Mouse (Mus musculus): ENCODE measurements around the gene Olfr1386. TPM values are rescaled to one million over a fixed set of nuclear protein-coding genes. Genes with fewer than 3 reads are reported as not detected.

Gene Olfr1386
- not detected for polyA plus RNA-seq (2014; fragmentation: Illumina TruSeq; extraction: RNeasy Lipid Tissue Mini Kit (QIAGEN cat#74804); ENCODE audit: low read depth, low replicate concordance)

DNA sequence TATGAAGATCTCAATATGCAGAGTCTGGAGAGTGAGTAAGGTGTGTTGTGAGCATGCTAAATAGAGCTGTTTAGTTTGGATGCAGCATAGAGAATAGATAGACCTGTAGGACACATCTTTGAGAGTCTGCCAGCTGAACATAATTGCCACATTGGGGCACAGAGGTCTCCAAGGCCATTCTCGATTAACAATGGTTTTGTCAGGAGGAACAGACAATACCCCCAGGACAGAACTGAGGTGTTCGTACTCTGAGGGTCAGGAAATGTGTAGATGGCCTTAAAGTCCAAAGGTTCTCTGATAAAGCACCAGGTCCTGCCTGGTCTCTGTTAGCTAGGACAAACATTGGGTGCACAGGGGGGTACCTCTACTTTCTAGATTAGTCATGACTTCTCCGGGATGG, at the start of gene Olfr1386:
Gene Olfr1386, plus strand, starts transcription at position 301 of the 400 bp plus-strand sequence.

GRCm38 (mm10) chr11:49422767-49423166, 42.1 kb upstream of the Olfr1386 start, which contains the start of gene Olfr1389:
Gene Olfr1389 (plus strand): TSS chr11:49423067.

GRCm38 (mm10) chr11:49436411-49436810, 28.4 kb upstream of the Olfr1386 start, which contains the start of gene Olfr1388:
Gene Olfr1388 (plus strand): TSS chr11:49436624.

GRCm38 (mm10) chr11:49455043-49455442, 9.8 kb upstream of the Olfr1386 start, which contains the start of gene Olfr1387:
Gene Olfr1387 (plus strand): TSS chr11:49455343.

DNA sequence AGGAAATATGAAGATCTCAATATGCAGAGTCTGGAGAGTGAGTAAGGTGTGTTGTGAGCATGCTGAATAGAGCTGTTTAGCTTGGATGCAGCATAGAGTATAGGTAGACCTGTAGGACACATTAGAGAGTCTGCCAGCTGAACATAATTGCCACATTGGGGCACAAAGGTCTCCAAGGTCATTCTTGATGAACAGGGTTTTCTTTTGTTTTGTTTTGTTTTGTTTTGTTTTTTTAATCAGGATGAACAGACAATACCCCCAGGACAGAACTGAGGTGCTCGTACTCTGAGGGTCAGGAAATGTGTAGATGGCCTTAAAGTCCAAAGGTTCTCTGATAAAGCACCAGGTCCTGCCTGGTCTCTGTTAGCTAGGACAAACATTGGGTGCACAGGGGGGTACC, 23.9 kb downstream of the Olfr1386 start, which contains the start of gene Olfr1385:
Gene Olfr1385, plus strand, starts transcription at position 301 of the 400 bp plus-strand sequence.

DNA sequence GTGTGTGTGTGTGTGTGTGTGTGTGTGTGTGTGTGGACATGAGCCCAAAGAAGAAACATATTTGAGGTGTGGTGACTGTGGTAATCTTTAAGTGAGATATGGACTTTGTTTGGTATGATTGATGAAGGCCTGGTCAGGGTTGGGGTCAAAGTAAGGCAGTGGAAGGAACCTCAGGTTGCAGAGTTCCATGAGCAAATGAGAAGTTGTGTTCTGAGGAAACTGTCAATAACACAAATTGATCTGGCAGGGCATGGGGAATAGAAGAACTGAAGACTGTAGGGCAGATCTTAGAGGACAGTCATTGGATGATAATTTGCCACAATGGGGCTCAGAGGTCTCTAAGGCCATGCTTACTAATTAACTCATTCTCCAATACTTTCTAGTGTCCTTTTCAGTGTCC, 54.5 kb downstream of the Olfr1386 start, which contains the start of gene Olfr1383:
Gene Olfr1383, plus strand, starts transcription at position 301 of the 400 bp plus-strand sequence.

Other genes starting within 250 kb of the Olfr1386 start
- 21.6 TPM for gene Mgat1, start 220.9 kb upstream of the Olfr1386 start, polyA plus RNA-seq (2014; fragmentation: Illumina TruSeq; extraction: RNeasy Lipid Tissue Mini Kit (QIAGEN cat#74804); ENCODE audit: low read depth, low replicate concordance)
- gene Olfr1393, start 186.7 kb upstream of the Olfr1386 start, polyA plus RNA-seq (2014; fragmentation: Illumina TruSeq; extraction: RNeasy Lipid Tissue Mini Kit (QIAGEN cat#74804); ENCODE audit: low read depth, low replicate concordance), result not detected
- gene Olfr1392, start 179.8 kb upstream of the Olfr1386 start, polyA plus RNA-seq (2014; fragmentation: Illumina TruSeq; extraction: RNeasy Lipid Tissue Mini Kit (QIAGEN cat#74804); ENCODE audit: low read depth, low replicate concordance), result 0.17 TPM
- gene Olfr10, start 160.3 kb upstream of the Olfr1386 start, polyA plus RNA-seq (2014; fragmentation: Illumina TruSeq; extraction: RNeasy Lipid Tissue Mini Kit (QIAGEN cat#74804); ENCODE audit: low read depth, low replicate concordance), result not detected
- gene Olfr1391, start 142.3 kb upstream of the Olfr1386 start, polyA plus RNA-seq (2014; fragmentation: Illumina TruSeq; extraction: RNeasy Lipid Tissue Mini Kit (QIAGEN cat#74804); ENCODE audit: low read depth, low replicate concordance), result not detected
- gene Olfr1390, start 129.9 kb upstream of the Olfr1386 start, polyA plus RNA-seq (2014; fragmentation: Illumina TruSeq; extraction: RNeasy Lipid Tissue Mini Kit (QIAGEN cat#74804); ENCODE audit: low read depth, low replicate concordance), result not detected
- not detected for gene Olfr1389, start 42.0 kb upstream of the Olfr1386 start, polyA plus RNA-seq (2014; fragmentation: Illumina TruSeq; extraction: RNeasy Lipid Tissue Mini Kit (QIAGEN cat#74804); ENCODE audit: low read depth, low replicate concordance)
- gene Olfr1388, start 28.4 kb upstream of the Olfr1386 start, polyA plus RNA-seq (2014; fragmentation: Illumina TruSeq; extraction: RNeasy Lipid Tissue Mini Kit (QIAGEN cat#74804); ENCODE audit: low read depth, low replicate concordance), result not detected
- gene Olfr1387, start 9.7 kb upstream of the Olfr1386 start, polyA plus RNA-seq (2014; fragmentation: Illumina TruSeq; extraction: RNeasy Lipid Tissue Mini Kit (QIAGEN cat#74804); ENCODE audit: low read depth, low replicate concordance), result not detected
- gene Olfr1385, start 24.0 kb downstream of the Olfr1386 start, polyA plus RNA-seq (2014; fragmentation: Illumina TruSeq; extraction: RNeasy Lipid Tissue Mini Kit (QIAGEN cat#74804); ENCODE audit: low read depth, low replicate concordance), result not detected
- gene Olfr1384, start 41.7 kb downstream of the Olfr1386 start, polyA plus RNA-seq (2014; fragmentation: Illumina TruSeq; extraction: RNeasy Lipid Tissue Mini Kit (QIAGEN cat#74804); ENCODE audit: low read depth, low replicate concordance), result not detected
- gene Olfr1383, start 54.6 kb downstream of the Olfr1386 start, polyA plus RNA-seq (2014; fragmentation: Illumina TruSeq; extraction: RNeasy Lipid Tissue Mini Kit (QIAGEN cat#74804); ENCODE audit: low read depth, low replicate concordance), result not detected
- not detected for gene Olfr1382, start 63.2 kb downstream of the Olfr1386 start, polyA plus RNA-seq (2014; fragmentation: Illumina TruSeq; extraction: RNeasy Lipid Tissue Mini Kit (QIAGEN cat#74804); ENCODE audit: low read depth, low replicate concordance)
- not detected for gene Olfr1381, start 78.4 kb downstream of the Olfr1386 start, polyA plus RNA-seq (2014; fragmentation: Illumina TruSeq; extraction: RNeasy Lipid Tissue Mini Kit (QIAGEN cat#74804); ENCODE audit: low read depth, low replicate concordance)
- not detected for gene Olfr1380, start 91.8 kb downstream of the Olfr1386 start, polyA plus RNA-seq (2014; fragmentation: Illumina TruSeq; extraction: RNeasy Lipid Tissue Mini Kit (QIAGEN cat#74804); ENCODE audit: low read depth, low replicate concordance)
- gene Flt4, start 144.2 kb downstream of the Olfr1386 start, polyA plus RNA-seq (2014; fragmentation: Illumina TruSeq; extraction: RNeasy Lipid Tissue Mini Kit (QIAGEN cat#74804); ENCODE audit: low read depth, low replicate concordance), result 4.5 TPM
- not detected for gene Scgb3a1, start 198.6 kb downstream of the Olfr1386 start, polyA plus RNA-seq (2014; fragmentation: Illumina TruSeq; extraction: RNeasy Lipid Tissue Mini Kit (QIAGEN cat#74804); ENCODE audit: low read depth, low replicate concordance)
- 187 TPM for gene Cnot6, start 247.7 kb downstream of the Olfr1386 start, polyA plus RNA-seq (2014; fragmentation: Illumina TruSeq; extraction: RNeasy Lipid Tissue Mini Kit (QIAGEN cat#74804); ENCODE audit: low read depth, low replicate concordance)

All from adrenal gland, adult 10 weeks (tissue).